Mouse (Mus musculus): ENCODE measurements around the gene Dnase1l3. TPM values are rescaled to one million over a fixed set of nuclear protein-coding genes. Genes with fewer than 3 reads are reported as not detected.

Dnase1l3 gene
- polyA plus RNA-seq, 1 experiment from 2014 or later: 0.09 TPM

- ATAC-seq (ENCODE audit: low FRiP score): no peak
- H3K27ac ChIP-seq: no peak overlapping the region
- H3K4me3 ChIP-seq (replicated peaks; ENCODE audit: low read length): no peak overlapping the region
- 78% methylated on average over 6 of the region's 6 CpGs for WGBS
- H3K9me3 ChIP-seq (ENCODE audit: control insufficient read depth, low read length): no peaks in the 10 kb centered on the region
- H3K4me2 ChIP-seq (replicated peaks): no peak overlapping the region
- H3K36me3 ChIP-seq (replicated peaks; ENCODE audit: control insufficient read depth, insufficient read depth): no peaks in the 10 kb centered on the region
- no peak overlapping the region for H3K9ac ChIP-seq
- no peaks in the 10 kb centered on the region for H3K4me1 ChIP-seq (replicated peaks; ENCODE audit: control insufficient read depth, insufficient read depth, low read length)
- DNase-seq (ENCODE audit: low spot score): no peak
- no peaks in the 10 kb centered on the region for H3K27me3 ChIP-seq (ENCODE audit: control insufficient read depth, insufficient read depth, low read length)
These were observed 2.2 kb downstream of the Dnase1l3 start for GRCm38 (mm10) chr14:7992158-7992557.

GRCm38 (mm10) chr14:7991108-7991776 is 3.1 kb downstream of the Dnase1l3 start:
- 83% methylated on average over 5 of the region's 5 CpGs for WGBS
- Histone ChIP-seq H3K4me3 (replicated peaks; ENCODE audit: low read length) (no peak overlapping the region), H3K27ac (no peak overlapping the region), H3K27me3 (ENCODE audit: control insufficient read depth, insufficient read depth, low read length) (no peaks in the 10 kb centered on the region), H3K9me3 (ENCODE audit: control insufficient read depth, low read length) (no peaks in the 10 kb centered on the region), H3K36me3 (replicated peaks; ENCODE audit: control insufficient read depth, insufficient read depth) (no peaks in the 10 kb centered on the region), H3K4me1 (replicated peaks; ENCODE audit: control insufficient read depth, insufficient read depth, low read length) (no peaks in the 10 kb centered on the region), H3K4me2 (replicated peaks) (no peak overlapping the region), H3K9ac (no peak overlapping the region)
- no peak for DNase-seq (ENCODE audit: low spot score)
- no peak for ATAC-seq (ENCODE audit: low FRiP score)

- Histone ChIP-seq H3K36me3 (replicated peaks; ENCODE audit: control insufficient read depth, insufficient read depth) (no peaks in the 10 kb centered on the region), H3K4me3 (replicated peaks; ENCODE audit: low read length) (no peak overlapping the region), H3K27ac (no peak overlapping the region), H3K4me2 (replicated peaks) (no peak overlapping the region), H3K9me3 (ENCODE audit: control insufficient read depth, low read length) (no peaks in the 10 kb centered on the region), H3K9ac (no peak overlapping the region), H3K4me1 (replicated peaks; ENCODE audit: control insufficient read depth, insufficient read depth, low read length) (no peaks in the 10 kb centered on the region), H3K27me3 (ENCODE audit: control insufficient read depth, insufficient read depth, low read length) (no peaks in the 10 kb centered on the region)
- no peak for ATAC-seq (ENCODE audit: low FRiP score)
- WGBS: 83% methylated on average over 3 of the region's 3 CpGs
- no peak for DNase-seq (ENCODE audit: low spot score)
These were observed 4.4 kb downstream of the Dnase1l3 start for GRCm38 (mm10) chr14:7989961-7990360.

- no peak for DNase-seq (ENCODE audit: low spot score)
- no peak overlapping the region for H3K4me2 ChIP-seq (replicated peaks)
- ATAC-seq (ENCODE audit: low FRiP score): no peak
- H3K27me3 ChIP-seq (ENCODE audit: control insufficient read depth, insufficient read depth, low read length): no peaks in the 10 kb centered on the region
- 61% methylated on average over 1 of the region's 1 CpGs for WGBS
- no peak overlapping the region for H3K4me3 ChIP-seq (replicated peaks; ENCODE audit: low read length)
- H3K9me3 ChIP-seq (ENCODE audit: control insufficient read depth, low read length): no peaks in the 10 kb centered on the region
- H3K27ac ChIP-seq: no peak overlapping the region
- H3K4me1 ChIP-seq (replicated peaks; ENCODE audit: control insufficient read depth, insufficient read depth, low read length): no peaks in the 10 kb centered on the region
- no peak overlapping the region for H3K9ac ChIP-seq
- no peaks in the 10 kb centered on the region for H3K36me3 ChIP-seq (replicated peaks; ENCODE audit: control insufficient read depth, insufficient read depth)
These were observed 5.0 kb downstream of the Dnase1l3 start for GRCm38 (mm10) chr14:7989371-7989770.

- no peak overlapping the region for H3K27ac ChIP-seq
- WGBS: 94% methylated on average over 6 of the region's 6 CpGs
- ATAC-seq (ENCODE audit: low FRiP score) (no peak), DNase-seq (ENCODE audit: low spot score) (no peak)
- no peak overlapping the region for H3K4me3 ChIP-seq (replicated peaks; ENCODE audit: low read length)
- H3K9me3 ChIP-seq (ENCODE audit: control insufficient read depth, low read length): no peaks in the 10 kb centered on the region
- no peak overlapping the region for H3K9ac ChIP-seq
- no peaks in the 10 kb centered on the region for H3K27me3 ChIP-seq (ENCODE audit: control insufficient read depth, insufficient read depth, low read length)
- no peak overlapping the region for H3K4me2 ChIP-seq (replicated peaks)
- no peaks in the 10 kb centered on the region for H3K4me1 ChIP-seq (replicated peaks; ENCODE audit: control insufficient read depth, insufficient read depth, low read length)
- no peaks in the 10 kb centered on the region for H3K36me3 ChIP-seq (replicated peaks; ENCODE audit: control insufficient read depth, insufficient read depth)
These were observed 7.5 kb downstream of the Dnase1l3 start for GRCm38 (mm10) chr14:7986913-7987312.

- H3K9me3 ChIP-seq (ENCODE audit: control insufficient read depth, low read length): no peaks in the 10 kb centered on the region
- no peaks in the 10 kb centered on the region for H3K36me3 ChIP-seq (replicated peaks; ENCODE audit: control insufficient read depth, insufficient read depth)
- WGBS: 90% methylated on average over 1 of the region's 1 CpGs
- H3K27me3 ChIP-seq (ENCODE audit: control insufficient read depth, insufficient read depth, low read length): no peaks in the 10 kb centered on the region
- H3K9ac ChIP-seq: no peak overlapping the region
- no peak overlapping the region for H3K4me3 ChIP-seq (replicated peaks; ENCODE audit: low read length)
- no peaks in the 10 kb centered on the region for H3K4me1 ChIP-seq (replicated peaks; ENCODE audit: control insufficient read depth, insufficient read depth, low read length)
- DNase-seq (ENCODE audit: low spot score): no peak
- ATAC-seq (ENCODE audit: low FRiP score): no peak
- no peak overlapping the region for H3K27ac ChIP-seq
- no peak overlapping the region for H3K4me2 ChIP-seq (replicated peaks)
These were observed 13.1 kb downstream of the Dnase1l3 start for GRCm38 (mm10) chr14:7981226-7981625.

- no peak overlapping the region for H3K4me2 ChIP-seq (replicated peaks)
- no peak overlapping the region for H3K4me3 ChIP-seq (replicated peaks; ENCODE audit: low read length)
- no peaks in the 10 kb centered on the region for H3K27me3 ChIP-seq (ENCODE audit: control insufficient read depth, insufficient read depth, low read length)
- DNase-seq (ENCODE audit: low spot score): no peak
- H3K4me1 ChIP-seq (replicated peaks; ENCODE audit: control insufficient read depth, insufficient read depth, low read length): no peaks in the 10 kb centered on the region
- no peak for ATAC-seq (ENCODE audit: low FRiP score)
- H3K36me3 ChIP-seq (replicated peaks; ENCODE audit: control insufficient read depth, insufficient read depth): no peaks in the 10 kb centered on the region
- no peak overlapping the region for H3K27ac ChIP-seq
- 83% methylated on average over 1 of the region's 1 CpGs for WGBS
- H3K9ac ChIP-seq: no peak overlapping the region
- no peaks in the 10 kb centered on the region for H3K9me3 ChIP-seq (ENCODE audit: control insufficient read depth, low read length)
These were observed 16.2 kb downstream of the Dnase1l3 start for GRCm38 (mm10) chr14:7978183-7978582.

GRCm38 (mm10) chr14:7977471-7977870 is 16.9 kb downstream of the Dnase1l3 start:
- Histone ChIP-seq H3K4me2 (replicated peaks) (no peak overlapping the region), H3K36me3 (replicated peaks; ENCODE audit: control insufficient read depth, insufficient read depth) (no peaks in the 10 kb centered on the region)

GRCm38 (mm10) chr14:7975177-7975576 is 19.2 kb downstream of the Dnase1l3 start:
- Histone ChIP-seq H3K4me1 (replicated peaks; ENCODE audit: control insufficient read depth, insufficient read depth, low read length) (no peaks in the 10 kb centered on the region), H3K27ac (no peak overlapping the region), H3K4me3 (replicated peaks; ENCODE audit: low read length) (no peak overlapping the region), H3K36me3 (replicated peaks; ENCODE audit: control insufficient read depth, insufficient read depth) (no peaks in the 10 kb centered on the region), H3K27me3 (ENCODE audit: control insufficient read depth, insufficient read depth, low read length) (no peaks in the 10 kb centered on the region), H3K9ac (no peak overlapping the region), H3K9me3 (ENCODE audit: control insufficient read depth, low read length) (no peaks in the 10 kb centered on the region), H3K4me2 (replicated peaks) (no peak overlapping the region)
- 87% methylated on average over 6 of the region's 6 CpGs for WGBS
- ATAC-seq (ENCODE audit: low FRiP score) (no peak), DNase-seq (ENCODE audit: low spot score) (no peak)

More at GRCm38 (mm10) chr14:7977471-7977870, 16.9 kb downstream of the Dnase1l3 start:
- no peaks in the 10 kb centered on the region for H3K9me3 ChIP-seq (ENCODE audit: control insufficient read depth, low read length)
- ATAC-seq (ENCODE audit: low FRiP score) (no peak), DNase-seq (ENCODE audit: low spot score) (no peak)
- no peaks in the 10 kb centered on the region for H3K27me3 ChIP-seq (ENCODE audit: control insufficient read depth, insufficient read depth, low read length)
- no peaks in the 10 kb centered on the region for H3K4me1 ChIP-seq (replicated peaks; ENCODE audit: control insufficient read depth, insufficient read depth, low read length)
- H3K4me3 ChIP-seq (replicated peaks; ENCODE audit: low read length): no peak overlapping the region
- WGBS: 96% methylated on average over 1 of the region's 1 CpGs
- H3K27ac ChIP-seq: no peak overlapping the region
- no peak overlapping the region for H3K9ac ChIP-seq

GRCm38 (mm10) chr14:7974643-7975042 is 19.7 kb downstream of the Dnase1l3 start:
- no peak overlapping the region for H3K9ac ChIP-seq
- no peak for DNase-seq (ENCODE audit: low spot score)
- no peak for ATAC-seq (ENCODE audit: low FRiP score)
- no peak overlapping the region for H3K27ac ChIP-seq
- no peaks in the 10 kb centered on the region for H3K27me3 ChIP-seq (ENCODE audit: control insufficient read depth, insufficient read depth, low read length)
- H3K4me2 ChIP-seq (replicated peaks): no peak overlapping the region
- H3K4me1 ChIP-seq (replicated peaks; ENCODE audit: control insufficient read depth, insufficient read depth, low read length): no peaks in the 10 kb centered on the region
- H3K9me3 ChIP-seq (ENCODE audit: control insufficient read depth, low read length): no peaks in the 10 kb centered on the region
- no peak overlapping the region for H3K4me3 ChIP-seq (replicated peaks; ENCODE audit: low read length)
- WGBS: 93% methylated on average over 1 of the region's 1 CpGs
- no peaks in the 10 kb centered on the region for H3K36me3 ChIP-seq (replicated peaks; ENCODE audit: control insufficient read depth, insufficient read depth)

Data from hindbrain, embryonic 14.5 days (tissue).